Mouse (Mus musculus): ENCODE results near the gene Col24a1. TPM values are rescaled to one million over a fixed set of nuclear protein-coding genes. Genes with fewer than 3 reads are reported as not detected.
"Not testable (repeated sequence)": the region's sequence is repeated elsewhere in the genome, so short reads cannot be mapped to it uniquely, and the experiment has no call there.

Gene Col24a1
- polyA plus RNA-seq, 1 experiment from 2014 or later, result 0.04 TPM

DNA sequence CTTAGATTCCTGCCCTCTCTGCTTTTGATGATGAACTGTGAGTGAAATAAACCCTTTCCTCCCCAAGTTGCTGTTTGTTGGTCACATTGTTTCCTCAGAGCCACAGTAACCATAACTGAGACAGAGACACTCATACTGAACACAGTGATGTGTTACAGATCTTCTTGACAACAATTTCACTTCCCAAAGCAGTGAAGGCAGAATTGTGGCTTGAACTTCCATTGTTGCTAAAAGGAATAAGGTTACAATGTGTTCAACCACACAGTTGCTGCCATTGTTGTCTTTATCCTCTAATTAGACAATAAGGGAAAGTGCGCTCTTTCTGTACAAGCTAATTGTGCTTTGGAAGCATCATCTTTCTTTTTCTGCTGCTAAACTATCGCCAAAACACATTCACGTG lies 61.7 kb downstream of the Col24a1 start:
- no peak for DNase-seq (ENCODE audit: low spot score)

DNA sequence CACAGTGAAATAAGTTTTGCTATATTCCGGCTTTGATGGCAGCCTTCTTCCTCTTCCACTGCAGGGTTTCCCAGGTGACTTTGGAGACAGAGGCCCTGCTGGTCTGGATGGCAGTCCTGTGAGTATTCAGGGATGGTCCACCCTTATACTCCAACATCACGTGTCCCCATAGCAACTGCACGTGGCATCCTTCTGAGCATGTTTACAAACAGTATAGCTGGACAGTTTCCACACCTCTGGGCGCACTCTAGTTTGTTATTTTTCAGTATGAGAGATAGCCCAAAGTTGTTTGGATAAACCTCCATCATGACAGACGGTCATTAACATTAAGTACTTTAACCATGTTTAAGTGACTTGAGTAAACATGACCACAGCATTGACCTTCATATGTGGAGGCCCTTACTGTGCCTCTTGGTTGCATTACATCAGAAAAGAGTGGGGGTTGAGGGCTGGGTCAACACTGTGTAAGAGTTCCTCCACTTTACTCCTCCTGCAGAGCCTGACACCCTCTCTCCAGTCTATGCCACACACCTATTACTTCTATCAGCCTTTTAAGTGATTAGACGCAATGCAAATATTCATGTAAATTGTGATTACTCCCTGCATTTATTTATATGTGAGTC lies 64.7 kb downstream of the Col24a1 start:
- DNase-seq (ENCODE audit: low spot score), result no peak

DNA sequence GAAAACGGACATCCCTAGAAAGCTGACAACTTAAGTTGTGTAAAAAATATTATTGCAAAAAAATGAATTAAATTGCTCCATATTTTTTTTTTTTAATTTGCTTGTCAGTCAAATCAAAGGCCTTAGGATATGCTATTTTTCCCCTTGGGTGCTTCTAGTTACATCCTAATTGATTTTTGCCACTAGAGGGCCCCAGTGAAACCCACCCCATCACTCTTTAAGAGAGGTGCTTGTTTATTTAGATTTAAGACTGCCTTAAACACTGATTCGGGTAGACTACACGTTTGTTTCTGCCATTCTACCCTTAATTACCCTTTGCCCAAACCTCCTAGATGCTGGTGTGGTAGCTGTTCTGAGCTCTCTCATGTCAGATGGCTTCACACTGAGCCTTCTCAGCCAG lies 73.0 kb downstream of the Col24a1 start:
- no peak for DNase-seq (ENCODE audit: low spot score)

DNA sequence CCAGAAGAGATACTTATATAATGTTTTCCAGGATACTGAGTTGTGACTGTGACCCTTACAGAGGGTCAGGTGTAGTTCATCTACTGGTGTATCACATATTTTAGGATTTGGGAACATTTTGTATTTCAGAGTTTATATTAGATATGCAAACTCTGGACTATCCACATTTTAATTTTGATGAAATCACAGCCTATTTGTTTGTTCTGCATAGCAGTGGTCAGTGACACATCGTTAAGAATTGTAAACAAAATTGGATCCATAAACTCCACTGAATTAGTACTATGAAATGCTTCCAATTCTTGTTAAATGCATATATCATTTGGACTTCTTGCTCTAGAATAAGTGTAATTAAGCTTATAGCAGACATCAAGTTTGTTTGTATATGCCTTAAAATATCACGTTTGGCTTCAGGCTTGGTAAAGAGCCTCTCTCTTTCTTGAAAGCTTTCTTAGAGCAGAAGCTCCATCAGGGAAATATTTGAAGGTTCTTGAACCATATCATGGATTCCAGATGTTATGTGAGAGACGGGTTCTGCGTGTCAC lies 75.0 kb downstream of the Col24a1 start:
- no peak for DNase-seq (ENCODE audit: low spot score)

DNA sequence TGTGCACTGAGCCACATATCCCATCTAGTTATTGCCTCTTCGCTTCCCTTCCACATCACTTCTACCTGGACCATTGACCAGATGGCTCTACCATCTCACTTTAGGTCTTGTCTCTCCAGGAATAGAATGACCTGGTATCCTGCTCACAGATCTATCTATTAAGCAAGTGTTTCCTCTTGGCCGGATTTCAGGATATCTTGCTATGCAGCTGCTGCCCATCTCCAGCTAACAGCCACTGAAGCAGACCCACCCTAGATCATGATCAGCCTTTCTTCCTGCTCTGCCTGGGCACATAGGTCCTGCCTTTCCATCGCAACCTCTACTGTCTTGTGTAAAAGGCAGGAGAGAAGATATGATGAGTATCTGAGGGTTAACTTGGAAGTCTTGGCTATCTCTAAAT lies 84.0 kb downstream of the Col24a1 start:
- DNase-seq (ENCODE audit: low spot score), result no peak

DNA sequence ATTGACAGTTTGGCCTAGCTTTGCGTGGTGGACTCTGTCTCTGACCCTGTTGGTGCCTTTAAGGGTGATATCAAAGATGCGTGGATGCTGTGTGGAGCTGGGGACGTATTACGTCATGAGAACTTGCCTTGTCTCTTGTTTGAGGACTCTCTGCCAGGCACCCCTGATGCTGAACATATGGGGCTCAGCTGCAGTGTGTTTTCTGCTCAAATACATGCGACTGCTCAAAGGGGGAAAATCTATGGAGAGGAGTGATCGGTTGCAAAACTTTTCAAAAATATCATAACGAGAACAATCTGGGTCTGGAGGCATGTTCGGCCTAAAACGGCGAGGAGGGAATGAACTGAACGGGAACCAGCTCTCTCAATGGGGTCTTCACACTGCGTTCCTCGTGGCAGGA lies 90.8 kb downstream of the Col24a1 start:
- DNase-seq (ENCODE audit: low spot score), result no peak

DNA sequence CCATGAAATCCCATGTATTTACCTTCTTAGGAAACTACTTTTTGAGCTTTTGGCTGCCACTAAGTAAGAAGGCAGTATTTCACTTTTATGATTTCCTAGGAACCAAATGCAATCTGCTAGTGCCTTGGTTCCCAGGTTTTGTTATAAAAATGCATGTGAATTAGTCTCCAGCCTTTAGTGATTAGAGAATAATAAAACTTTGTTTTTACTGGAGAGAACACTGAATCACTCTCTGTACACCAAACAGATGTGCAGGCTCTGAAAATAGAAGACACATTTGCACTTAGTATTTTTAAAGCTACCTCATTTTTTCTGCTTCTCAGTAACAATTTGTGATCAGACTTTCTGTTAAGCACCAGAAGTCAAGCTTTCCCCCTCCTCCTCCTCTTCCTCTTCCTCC lies 94.2 kb downstream of the Col24a1 start:
- no peak for DNase-seq (ENCODE audit: low spot score)

DNA sequence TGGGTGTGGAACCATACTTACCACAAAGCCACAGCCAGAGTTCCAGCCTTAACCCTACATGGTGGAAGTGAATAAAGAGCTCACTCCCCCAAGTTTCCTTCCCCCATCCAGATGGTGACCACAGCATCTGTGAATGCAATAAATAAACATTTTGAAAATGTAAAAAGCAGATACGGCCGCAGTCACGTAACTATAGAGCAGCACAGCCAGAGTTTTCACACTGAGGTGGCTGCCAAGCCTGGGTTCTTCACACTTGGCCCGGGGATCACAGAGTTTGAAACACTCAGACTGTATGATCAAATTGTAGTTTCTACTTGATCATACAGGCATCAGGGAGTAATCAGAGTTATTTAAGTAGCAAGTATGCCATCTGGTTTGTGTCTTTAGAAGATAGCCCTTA lies 98.4 kb downstream of the Col24a1 start:
- no peak for DNase-seq (ENCODE audit: low spot score)

DNA sequence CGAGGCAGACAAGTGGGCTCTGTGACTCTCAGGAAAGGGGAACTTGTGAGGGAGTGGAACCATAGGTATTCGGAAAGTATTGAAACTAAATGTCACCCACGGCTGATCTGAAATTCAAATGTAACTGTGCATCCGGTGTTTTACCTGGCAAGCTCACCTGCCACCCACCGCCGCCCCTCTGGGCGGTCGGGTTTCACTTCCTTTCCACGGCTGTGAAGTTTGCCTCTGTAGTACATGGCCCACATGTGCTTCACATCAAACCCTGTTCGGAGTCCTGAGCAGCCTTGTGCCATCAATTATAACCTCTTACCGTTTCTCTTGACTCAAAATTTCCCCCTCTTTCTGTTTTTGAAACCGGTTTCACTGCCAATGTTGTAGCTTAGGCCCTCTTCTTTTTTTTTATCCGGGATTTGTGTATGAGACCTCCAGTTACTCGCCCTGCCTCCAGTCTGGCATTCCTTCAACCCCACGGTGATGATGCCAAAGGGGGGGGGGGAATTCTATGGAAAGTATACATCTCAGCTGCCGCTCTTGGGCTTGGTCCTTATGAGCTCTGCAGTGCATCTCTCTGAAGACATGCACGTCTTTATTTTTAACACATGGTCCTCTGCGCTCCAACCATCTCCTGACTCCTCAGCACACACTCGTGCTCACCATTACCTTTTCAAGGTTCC lies 99.9 kb downstream of the Col24a1 start:
- no peak for DNase-seq (ENCODE audit: low spot score)

DNA sequence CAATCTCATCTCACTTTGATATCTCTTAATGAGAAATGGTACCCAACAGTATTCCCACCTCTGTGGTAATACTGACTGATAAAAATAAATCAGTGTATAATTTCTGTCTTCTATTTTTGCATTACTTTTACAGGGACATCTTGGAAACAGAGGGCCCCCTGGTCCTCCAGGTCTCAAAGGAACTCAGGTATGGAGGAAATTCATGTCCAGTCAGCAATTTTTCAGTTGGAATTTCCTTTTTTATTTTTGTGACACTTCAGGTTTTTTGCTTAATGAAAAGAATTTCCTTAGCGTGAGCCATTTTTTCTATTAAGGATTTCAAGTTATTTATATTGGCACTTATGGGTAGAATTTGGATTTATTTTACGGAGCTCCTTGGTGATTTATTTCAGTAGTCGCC lies 106.9 kb downstream of the Col24a1 start:
- no peak for DNase-seq (ENCODE audit: low spot score)

DNA sequence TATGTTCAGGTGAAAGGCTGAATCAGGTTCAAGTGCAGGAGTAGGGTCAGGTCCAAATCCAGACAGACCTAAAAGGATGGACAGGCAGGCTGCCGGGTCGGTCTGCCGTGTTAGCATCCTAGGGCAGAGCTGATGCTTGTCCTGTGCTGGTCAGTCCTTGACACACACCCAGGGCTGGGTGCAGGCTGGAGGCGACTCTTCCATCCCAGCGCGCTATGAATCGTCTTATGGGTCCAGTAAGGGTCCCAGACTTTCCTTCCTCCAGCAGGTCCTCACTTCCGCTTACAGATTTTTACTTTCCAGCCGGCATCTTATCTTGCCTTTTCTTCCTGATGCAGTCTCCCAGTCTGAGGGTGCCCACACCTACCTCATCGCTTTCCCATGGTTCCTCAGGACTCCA lies 110.0 kb downstream of the Col24a1 start:
- DNase-seq (ENCODE audit: low spot score), result no peak

DNA sequence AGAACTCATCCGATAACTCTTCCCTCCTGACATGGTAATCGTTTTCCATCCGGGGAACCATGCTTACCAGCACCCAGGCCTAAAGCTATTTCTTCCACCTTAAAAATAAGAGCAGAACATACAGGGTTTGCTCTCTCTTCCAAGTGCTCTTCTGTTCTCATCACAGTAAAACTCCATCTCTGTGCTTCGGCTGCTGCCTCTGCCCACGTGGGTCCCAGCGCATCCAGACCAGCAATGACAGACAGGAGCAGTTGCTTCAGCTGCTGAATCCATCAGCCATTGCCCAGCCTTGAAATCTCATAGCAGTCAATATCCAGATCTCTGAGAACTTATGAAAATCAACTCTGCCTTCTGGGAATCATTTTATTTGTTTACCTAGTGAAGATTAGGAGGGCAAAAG lies 110.7 kb downstream of the Col24a1 start:
- no peak for DNase-seq (ENCODE audit: low spot score)

DNA sequence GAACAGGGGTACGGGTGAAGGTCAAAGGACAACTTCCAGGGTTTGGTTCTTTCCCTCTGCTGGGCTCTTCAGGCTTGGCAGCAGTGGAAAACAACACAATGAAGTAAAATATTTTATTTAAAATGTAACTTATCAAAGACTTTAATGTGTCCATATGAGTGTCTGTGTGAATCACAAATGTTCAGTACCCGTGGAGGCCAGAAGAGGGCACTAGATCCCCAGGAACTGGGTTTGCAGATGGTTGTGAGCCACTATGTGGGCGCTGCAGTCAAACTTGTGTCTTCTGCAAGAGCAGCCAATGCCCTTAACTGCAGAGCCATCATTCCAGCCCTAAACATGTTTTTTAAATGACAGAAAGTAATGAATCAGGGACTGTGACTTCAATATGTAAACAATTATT lies 115.8 kb downstream of the Col24a1 start:
- DNase-seq (ENCODE audit: low spot score), result peak; percentile 10

DNA sequence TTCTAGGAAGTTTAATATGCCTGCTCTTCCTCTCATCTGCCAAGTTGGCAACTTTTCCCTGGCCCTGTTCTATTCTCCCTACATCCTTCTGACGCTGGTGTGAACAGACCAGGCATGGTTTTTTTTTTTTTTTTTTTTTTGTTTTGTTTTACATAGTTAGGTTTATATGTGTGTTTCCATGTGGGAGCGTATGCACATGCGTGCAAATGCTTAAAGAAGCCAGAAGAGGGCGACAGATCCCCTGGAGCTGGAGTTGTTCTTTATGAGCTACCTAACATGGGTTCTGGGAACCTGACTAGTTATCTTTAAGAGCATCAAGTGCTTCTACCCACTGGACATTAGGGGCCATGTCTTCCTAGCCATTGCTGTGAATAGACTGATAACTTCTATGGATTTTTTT lies 119.9 kb downstream of the Col24a1 start:
- no peak for DNase-seq (ENCODE audit: low spot score)

DNA sequence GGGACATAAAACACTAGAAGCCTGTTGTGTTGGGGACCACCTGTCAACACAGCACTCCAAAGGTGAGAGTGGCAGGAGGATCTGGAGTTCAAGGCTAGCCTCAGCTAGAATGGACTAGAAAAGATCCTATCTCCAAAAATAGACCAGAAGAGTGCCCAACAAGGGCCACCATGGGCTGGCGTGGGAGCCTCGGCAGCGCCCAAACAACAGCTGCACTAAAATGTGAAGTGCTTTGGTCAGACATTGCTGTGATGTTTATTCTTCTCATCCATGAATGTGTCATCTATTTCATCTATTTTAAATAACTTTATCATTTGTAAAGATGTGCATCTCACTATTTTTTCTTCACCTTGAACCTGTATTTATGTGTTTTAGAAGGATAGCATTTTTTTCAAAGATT lies 122.1 kb downstream of the Col24a1 start:
- no peak for DNase-seq (ENCODE audit: low spot score)

DNA sequence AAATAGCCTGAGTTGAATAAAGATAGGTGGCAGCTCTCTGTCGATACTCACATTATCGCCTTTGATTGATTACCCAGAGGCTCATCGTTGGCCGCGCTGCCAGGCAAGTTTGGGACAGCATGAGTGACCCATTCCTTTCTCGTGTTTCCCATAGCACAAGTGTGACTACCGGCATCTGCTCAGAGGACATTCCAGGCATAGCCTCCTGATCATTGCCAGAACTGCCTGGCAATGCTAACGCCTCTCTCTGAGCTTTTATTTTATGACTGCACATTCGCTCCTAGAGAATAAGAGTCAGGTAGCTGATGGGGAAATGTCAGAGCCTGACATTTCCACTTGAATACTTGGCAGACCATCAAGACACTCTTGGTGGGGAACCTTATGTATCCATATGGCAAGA lies 125.5 kb downstream of the Col24a1 start:
- DNase-seq (ENCODE audit: low spot score), result no peak

DNA sequence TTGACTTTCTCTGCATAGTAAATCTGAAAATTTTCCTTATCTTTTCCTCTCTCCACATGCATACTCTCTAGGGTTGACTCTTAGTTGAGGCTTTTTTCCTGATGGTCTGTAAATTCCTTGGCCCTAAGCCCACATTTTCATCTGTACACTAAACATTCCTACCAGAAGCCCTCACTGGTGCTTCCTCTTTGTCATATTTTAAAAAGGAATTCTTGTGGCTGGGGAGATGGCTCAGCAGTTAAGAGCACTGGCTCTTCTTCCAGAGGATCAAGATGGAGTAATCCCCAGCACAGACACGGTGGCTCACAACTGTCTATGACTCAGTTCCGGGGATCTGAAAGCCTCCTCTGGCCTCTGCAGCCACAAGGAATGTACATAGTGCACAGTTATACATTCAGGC lies 128.1 kb downstream of the Col24a1 start:
- no peak for DNase-seq (ENCODE audit: low spot score)

DNA sequence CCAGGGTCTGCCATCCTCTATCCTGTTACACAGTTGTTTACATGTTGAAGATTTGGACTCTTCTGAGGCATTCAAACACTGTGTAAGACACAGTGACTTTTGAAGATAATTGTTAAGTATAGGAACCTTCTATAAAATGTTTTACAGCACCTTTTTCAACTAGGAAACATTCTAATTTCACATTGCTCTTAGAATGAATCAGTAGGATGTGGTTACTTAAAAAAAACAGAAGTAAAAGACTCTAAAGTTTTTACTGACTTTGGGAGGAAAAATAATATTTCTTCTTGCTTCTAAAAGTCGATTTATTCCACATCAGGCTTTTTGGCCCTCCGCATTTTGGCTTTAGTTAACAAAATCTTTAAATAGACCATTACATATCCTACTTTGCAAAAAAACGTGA lies 129.8 kb downstream of the Col24a1 start:
- no peak for DNase-seq (ENCODE audit: low spot score)

DNA sequence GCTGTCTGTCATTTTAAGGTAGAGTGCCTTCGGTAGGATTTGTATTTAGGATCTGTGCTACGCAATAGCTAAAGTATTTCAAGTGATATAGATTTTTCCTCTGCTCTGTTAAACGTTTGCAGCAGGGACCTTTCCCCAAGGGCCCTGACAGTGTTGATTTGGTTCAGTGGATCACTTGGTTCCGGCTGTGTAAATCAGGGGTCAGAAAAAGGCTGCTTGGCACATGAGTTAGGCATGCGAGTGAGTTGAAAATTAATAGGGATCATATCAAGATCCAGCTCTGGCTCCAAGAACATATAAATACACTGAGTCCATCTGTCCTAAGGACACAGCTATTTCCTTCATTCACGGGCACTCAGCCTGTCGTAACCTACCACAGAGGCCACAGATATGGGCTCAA lies 146.1 kb downstream of the Col24a1 start:
- DNase-seq (ENCODE audit: low spot score), result no peak

DNA sequence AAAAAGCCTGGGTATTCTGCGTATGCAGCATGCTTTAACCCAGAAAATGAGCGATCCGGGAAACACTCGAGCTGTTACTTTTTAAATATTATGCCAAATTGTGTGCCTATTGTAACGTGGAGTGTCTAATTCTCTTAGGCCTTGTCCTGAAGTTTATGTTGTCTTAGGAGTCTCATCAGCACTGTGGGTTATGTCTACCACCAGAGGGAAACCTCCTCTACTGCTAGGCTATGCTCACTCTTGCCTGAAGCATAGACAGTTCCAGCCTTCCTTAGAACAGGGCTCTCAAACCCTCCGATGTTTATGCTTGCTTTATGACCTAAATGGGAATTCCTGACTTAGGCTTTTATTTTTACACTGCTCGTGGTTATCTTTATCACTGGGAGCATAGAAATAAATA lies 146.8 kb downstream of the Col24a1 start:
- DNase-seq (ENCODE audit: low spot score), result no peak

DNA sequence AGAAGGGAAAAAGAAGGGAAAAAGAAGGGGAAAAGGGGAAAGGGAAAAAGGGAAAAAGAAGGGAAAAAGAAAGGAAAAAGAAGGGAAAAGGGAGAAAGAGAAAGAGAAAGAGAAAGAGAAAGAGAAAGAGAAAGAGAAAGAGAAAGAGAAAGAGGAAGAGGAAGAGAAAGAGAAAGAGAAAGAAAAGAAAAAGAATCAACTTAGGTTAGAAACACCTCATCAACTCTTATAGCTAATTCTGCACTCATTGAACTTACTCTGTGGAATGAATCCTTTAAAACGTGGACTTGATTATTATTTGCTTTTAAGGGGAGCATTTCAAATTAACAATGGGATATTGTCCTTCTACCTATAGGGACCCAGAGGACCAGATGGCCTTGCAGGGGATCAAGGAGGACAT lies 148.7 kb downstream of the Col24a1 start:
- DNase-seq (ENCODE audit: low spot score), result no peak

DNA sequence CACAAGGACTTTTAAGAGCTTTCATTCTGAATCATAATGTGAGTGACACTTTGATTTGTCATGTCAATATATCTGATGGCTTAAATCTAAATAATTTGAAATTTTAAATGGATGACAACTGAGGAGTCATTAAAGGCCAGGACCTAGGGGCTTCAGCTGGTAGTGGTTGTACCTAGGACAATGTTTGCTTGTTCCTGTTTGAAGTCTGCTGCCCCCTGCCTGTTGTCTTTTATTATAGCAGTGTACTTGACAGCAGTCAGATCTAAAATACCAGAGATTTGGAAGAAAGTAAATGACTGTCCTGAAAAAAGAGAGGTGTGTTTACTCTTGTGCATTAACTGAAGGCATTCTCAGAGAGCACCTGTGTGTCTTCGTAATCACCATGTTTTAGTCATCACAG lies 150.0 kb downstream of the Col24a1 start:
- DNase-seq (ENCODE audit: low spot score), result no peak

DNA sequence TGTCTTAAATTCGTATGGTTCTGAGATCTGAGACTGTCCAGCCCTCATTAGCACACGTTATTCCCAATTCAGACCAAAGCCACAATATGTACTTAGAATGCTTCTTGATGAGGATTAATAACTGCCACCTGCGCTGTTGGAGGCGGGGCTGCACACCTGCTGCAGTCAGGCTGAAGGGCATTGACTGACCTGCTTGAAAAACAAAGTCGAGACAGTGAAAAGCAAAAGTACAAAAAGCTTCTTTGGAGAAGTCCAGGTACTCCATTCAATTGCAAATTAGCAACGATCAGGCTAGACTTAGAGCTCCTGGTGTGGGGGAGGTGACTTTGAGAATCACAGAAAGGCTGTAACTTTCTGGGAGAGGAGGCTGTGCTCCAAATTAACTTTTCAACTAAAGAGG lies 150.9 kb downstream of the Col24a1 start:
- DNase-seq (ENCODE audit: low spot score), result not testable (repeated sequence)
